Mouse (Mus musculus) spleen, postnatal 10 days (tissue): ENCODE measurements around the gene Uxs1.

Experiments used
- DNase-seq, 2 experiments: peaks; one replicate each; pipeline ENCODE4 v3.0.0; 2021 to 2022; ENCODE audit warnings: low spot score in 2 of 2

Uxs1 gene

GRCm38 (mm10) chr1:43827763-43828194, at the start of gene Uxs1:
Uxs1 (minus strand) TSS chr1:43827800.
- DNase-seq: peak; percentile 92 to 97

DNA sequence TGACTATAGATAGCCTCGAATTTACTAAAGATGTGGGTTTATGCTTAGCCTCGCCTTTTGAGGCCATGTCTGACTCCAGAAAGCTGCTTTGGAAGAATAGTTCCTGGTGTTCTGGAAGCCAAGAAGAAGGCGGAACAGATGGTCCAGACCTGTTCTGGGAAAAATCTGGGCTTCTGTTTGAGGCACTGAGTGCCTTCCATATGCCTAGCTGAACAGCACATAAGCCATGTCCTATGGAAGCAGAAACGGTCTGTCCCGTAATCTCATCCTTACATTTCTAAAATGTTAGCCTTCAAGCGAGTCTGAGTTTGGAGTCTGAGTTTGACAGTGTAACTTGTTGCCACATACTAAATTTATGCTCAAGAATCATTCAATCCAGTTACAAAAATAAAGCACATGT, 49.6 kb upstream of the Uxs1 start:
- DNase-seq: no peak

GRCm38 (mm10) chr1:43871116-43871515, 43.5 kb upstream of the Uxs1 start:
- no peak for DNase-seq

GRCm38 (mm10) chr1:43868510-43868909, 40.9 kb upstream of the Uxs1 start:
- no peak for DNase-seq

GRCm38 (mm10) chr1:43864758-43865157, 37.2 kb upstream of the Uxs1 start:
- no peak for DNase-seq

GRCm38 (mm10) chr1:43862614-43863013, 35.0 kb upstream of the Uxs1 start:
- no peak for DNase-seq

DNA sequence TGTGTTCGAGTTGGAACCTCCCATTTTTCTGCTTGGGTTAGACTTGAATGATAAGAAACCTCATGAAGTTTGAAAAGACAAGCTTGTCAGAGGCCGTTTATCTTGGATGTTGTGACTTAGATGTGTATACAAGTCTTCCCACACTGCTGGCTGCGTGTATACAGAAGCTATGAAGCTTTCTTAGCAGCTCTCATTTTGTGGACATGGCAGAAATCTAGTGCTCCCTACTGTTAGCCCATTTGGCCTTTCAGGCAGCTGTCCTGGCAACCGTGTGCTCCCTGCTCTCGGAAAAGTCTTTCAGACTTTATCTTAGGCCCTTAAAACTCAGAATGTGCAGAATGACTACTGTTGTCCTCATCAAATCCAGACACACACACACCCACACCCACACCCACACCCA, 31.4 kb upstream of the Uxs1 start:
- no peak for DNase-seq

DNA sequence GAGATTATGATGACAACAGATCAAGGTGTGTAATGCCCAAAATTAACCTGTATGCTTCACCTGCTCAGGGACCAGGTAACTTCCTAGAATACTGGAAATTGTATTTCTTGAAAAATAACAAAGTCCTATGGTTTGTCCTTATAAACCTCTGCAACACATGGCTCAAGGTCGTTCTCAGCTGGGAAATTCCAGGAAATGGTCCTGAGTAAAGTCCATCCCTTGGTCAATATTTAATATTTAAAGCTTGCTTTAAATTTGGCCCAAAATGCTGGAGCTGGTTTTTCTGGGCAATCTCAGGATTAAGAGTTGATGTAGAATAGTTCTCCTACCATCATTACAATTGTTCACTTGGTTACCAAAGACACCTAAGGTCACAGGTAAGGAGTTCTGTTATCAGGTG, 30.1 kb upstream of the Uxs1 start:
- no peak for DNase-seq

GRCm38 (mm10) chr1:43855591-43855990, 28.0 kb upstream of the Uxs1 start:
- no peak for DNase-seq

DNA sequence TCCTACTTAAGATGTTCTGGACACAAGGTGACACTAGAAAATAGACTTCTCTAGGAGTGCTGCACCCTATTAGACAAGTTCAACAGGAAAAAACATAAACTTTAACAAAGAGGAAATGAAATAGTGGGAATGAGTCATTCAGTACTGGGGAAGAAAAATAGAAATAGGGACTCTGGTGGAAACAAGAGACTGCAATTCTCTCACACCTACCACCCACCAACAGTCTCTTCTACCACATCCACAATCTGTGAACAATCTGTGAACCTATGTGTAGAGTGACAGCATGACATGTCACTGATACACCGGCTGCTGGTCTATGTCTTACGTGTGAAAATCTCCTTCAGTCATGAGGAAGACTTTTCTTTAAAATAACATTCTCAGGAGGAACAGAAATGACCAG, 15.8 kb upstream of the Uxs1 start:
- DNase-seq: no peak

DNA sequence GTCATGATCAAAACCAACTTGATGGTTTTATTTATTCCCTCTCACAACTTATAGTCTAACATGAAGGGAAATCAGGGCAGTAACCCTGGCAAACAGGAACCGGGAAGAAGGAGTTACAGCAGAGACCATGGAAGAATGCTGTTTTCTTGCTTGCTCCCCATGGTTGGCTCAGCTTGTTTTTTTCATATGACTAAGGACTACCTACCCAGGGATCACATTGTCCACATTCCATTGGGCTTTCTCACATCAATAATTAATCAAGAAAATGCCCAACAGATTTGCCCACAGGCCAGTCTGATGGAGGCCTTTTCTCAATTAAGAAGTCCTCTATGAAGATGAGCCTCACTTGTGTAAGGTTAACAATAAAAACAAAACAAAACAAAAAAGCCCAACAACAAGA, 9.6 kb upstream of the Uxs1 start:
- no peak for DNase-seq

DNA sequence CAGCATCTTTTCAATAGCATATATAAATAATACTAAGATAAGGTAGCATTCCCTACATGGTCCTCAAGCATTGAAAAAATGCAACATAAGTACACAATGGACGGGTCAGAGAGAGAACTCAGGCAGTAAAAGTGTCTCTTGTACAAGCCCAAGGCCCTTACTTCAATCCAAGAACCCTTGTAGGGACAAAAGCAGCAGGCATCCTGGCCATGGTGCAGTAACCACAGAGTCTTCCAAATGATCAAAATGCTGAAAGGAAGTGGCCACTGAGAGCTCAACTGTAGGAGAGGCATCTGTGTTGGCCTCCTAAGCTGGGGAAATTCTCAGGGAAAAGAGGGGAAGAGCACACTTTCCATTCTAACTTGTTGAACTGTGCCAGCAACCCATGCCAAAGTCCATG, 2.5 kb upstream of the Uxs1 start:
- DNase-seq: no peak

- peak; percentile 47 to 60 for DNase-seq
Observed at GRCm38 (mm10) chr1:43827002-43827762, 418 bp downstream of the Uxs1 start.

DNA sequence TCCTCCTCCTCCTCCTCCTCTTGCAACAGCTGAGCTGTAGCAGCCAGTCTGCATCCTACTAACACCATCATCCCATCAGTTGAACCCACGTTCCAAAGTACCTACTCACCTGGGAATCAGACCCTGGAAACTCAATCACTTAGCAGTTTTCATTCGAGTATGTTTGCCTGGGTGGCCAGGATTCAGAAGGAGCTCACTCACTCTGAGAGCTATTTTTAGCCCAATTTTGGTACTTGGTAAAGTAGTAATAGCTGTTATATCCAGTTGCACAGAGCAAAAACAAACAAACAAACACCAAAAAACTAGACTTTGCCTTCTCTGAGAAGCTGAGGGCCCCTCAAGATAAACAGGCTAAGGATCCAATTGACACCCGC, 985 bp downstream of the Uxs1 start:
- no peak for DNase-seq

DNA sequence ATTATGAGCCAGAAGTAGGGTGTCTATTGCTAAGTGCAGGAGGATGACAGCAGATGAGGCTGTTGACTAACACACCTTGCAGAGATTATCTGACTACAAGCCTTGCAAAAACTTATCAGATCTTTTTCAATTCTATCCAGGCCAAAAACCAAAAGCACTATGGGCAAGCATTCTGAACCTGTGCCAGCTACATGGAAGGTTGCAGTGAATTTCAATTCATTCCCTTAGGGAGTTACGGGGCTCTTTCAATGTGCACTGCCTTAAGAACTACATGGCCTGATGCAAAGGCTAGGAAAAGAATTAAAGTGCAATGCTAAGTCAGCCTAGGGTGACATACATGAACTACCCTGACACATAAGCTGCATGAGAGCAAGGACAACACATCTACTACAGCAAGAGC, 4.2 kb downstream of the Uxs1 start:
- DNase-seq: no peak

DNA sequence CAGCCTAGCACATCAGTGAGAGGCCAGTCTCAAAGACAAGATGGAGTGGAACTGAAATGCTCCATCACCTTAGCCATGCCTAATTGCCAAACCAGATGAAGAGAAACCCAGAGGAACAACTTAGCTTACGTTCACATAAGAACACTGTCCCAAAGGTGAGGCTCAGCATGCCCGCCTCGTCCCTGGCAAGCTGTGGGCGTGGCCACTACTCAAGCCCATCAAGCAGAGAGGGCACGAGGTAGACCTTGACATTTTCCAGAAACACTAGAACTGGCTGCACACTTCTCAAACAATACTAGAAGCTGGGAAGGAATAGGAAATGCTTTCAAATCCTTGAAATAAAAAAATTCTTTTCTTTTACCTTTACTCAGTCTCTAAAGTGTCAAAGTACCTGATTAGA, 5.0 kb downstream of the Uxs1 start:
- no peak for DNase-seq

DNA sequence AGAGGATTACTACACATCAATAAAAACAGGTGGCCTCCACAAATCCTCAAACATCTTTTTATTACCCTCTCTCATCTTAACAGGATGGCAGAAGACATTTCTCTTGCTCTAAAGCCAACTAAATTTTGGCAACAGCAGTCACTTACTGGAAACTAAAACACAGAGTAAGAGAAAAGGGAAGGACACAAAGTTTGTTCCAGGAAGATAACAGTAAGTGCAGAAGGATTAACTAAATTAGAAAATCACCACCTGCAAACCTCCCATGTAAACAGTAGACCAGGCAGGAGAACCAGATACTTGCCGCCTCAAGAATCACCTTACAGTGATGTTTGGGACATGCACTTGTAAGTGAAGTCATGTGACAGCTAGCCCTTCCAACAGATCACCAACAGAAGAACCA, 5.8 kb downstream of the Uxs1 start:
- DNase-seq: no peak

DNA sequence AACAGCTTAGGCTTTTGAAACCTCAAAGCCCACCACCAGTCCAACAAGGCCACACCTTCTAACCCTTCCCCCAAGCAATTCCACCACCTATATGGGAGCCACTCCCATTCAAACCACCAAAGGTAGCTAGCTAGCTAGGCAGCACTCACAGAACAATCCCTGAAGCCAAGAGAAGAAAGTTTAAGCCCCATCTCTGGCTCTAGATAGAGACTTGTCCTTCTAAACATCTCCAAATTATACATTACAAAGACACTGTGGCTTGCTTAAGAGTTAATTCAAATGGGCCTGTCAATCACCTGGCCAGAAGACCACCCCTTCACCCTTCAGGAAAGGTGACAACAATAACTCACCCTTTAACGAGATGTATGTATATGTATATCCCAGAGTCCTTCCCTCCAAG, 7.0 kb downstream of the Uxs1 start:
- no peak for DNase-seq

DNA sequence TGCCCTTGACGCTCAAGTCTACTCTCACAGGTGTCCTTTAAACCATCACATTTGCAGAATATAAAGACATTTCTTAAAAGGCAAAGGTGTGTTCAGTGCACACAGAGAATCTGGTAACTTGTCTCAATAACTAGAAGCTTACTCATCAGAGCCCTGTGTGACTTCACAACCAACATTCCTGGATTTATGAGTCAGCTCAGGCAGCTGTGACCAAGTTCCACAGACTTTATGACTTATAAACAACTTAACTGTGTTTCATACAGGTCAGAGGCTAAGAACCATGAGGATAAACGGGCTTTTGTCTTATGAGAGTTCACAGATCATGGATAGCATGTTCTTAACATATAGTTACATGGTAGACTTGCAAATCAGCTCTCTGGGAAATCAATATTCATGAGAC, 8.5 kb downstream of the Uxs1 start:
- DNase-seq: no peak

- no peak for DNase-seq
Observed at GRCm38 (mm10) chr1:43818356-43818755, 9.2 kb downstream of the Uxs1 start.

DNA sequence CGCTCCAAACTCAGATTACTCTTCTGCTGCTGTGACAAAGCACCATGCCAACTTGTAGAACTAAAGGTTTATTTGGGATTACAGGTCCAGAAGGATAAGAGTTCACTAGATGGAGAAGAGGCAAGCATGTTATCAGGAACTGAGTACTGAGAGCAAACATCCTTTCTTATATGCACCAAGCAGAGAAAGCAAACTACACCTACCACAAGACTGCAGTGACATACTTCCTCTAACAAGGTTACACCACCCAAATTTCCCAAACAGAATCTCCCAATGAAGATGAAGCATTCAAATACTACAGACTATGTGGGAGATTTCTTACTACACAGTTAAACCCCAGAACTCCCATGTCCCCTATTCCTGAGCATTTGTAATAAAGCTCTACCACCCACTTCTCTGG, 15.8 kb downstream of the Uxs1 start:
- DNase-seq: no peak

- no peak for DNase-seq
Observed at GRCm38 (mm10) chr1:43811055-43811454, 16.5 kb downstream of the Uxs1 start.

DNA sequence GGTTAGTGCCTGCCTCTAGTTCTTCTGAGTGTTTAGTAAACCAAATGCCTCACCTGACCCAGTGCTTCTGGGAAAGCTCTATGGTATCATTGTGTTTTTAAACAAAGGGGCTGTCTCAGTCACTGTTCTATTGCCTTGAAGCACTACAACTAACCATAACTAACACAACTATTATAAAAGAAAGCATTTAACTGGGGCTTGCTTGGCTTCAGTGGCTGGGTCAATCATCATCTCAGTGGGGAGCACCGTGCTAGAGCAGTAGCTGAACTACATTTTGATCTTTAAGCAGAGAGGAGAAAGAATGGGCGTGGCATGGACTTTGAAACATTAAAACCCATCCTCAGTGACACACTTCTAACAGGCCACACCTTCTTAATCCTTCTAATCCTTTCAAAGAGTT, 18.2 kb downstream of the Uxs1 start:
- no peak for DNase-seq

- DNase-seq: no peak
Observed at GRCm38 (mm10) chr1:43803906-43804474, 23.6 kb downstream of the Uxs1 start.
